Mouse (Mus musculus) myocyte (in vitro differentiated cells): ENCODE measurements around the gene Kirrel3.

Source experiments
- E2F4 ChIP-seq: IDR thresholded peaks from one replicate; pipeline ENCODE4 v1.6.1; 2011; ENCODE audit warnings: mild to moderate bottlenecking, control low read depth, moderate library complexity; ENCODE audit not compliant: insufficient read depth
- MAX ChIP-seq: IDR thresholded peaks from one replicate; pipeline ENCODE4 v1.6.1; 2011; ENCODE audit warnings: low read depth, mild to moderate bottlenecking, control low read depth
- MYOG ChIP-seq, 3 experiments: IDR thresholded peaks; one replicate each; pipeline ENCODE4 v1.6.1; 2011; ENCODE audit warnings: control low read depth in 2 of 3, low read depth in 2 of 3, mild to moderate bottlenecking in 2 of 3; ENCODE audit not compliant: insufficient read length in 2 of 3, control insufficient read depth in 1 of 3, insufficient read depth in 1 of 3
- POLR2A ChIP-seq: IDR thresholded peaks from one replicate; pipeline ENCODE4 v1.6.1; 2011; ENCODE audit warnings: low read depth, mild to moderate bottlenecking, control low read depth, moderate library complexity; ENCODE audit not compliant: insufficient read length
- POLR2AphosphoS2 ChIP-seq: IDR thresholded peaks from one replicate; pipeline ENCODE4 v1.6.1; 2011; ENCODE audit warnings: low read depth, control low read depth; ENCODE audit not compliant: insufficient read length
- REST ChIP-seq: IDR thresholded peaks from one replicate; pipeline ENCODE4 v1.6.1; 2011; ENCODE audit warnings: mild to moderate bottlenecking, control low read depth, moderate library complexity; ENCODE audit not compliant: insufficient read depth, insufficient read length
- USF1 ChIP-seq: IDR thresholded peaks from one replicate; pipeline ENCODE4 v1.6.1; 2011; ENCODE audit warnings: low read depth, mild to moderate bottlenecking, control low read depth, moderate library complexity

GRCm38 (mm10) chr9:34440721-34441120, 45.0 kb upstream of the Kirrel3 start:
- TF ChIP-seq REST = no peak
- TF ChIP-seq E2F4 = no peak
- TF ChIP-seq POLR2A = no peak
- no peak for TF ChIP-seq MYOG (IDR thresholded peaks at IDR 0.05; ENCODE audit: control insufficient read depth in 1 of 3, insufficient read depth in 1 of 3, insufficient read length in 2 of 3, low read depth in 2 of 3)
- TF ChIP-seq MAX = no peak
- no peak for TF ChIP-seq POLR2AphosphoS2
- TF ChIP-seq USF1 = no peak
